Mouse (Mus musculus): ENCODE results near the gene Rb1. TPM values are rescaled to one million over a fixed set of nuclear protein-coding genes. Genes with fewer than 3 reads are reported as not detected.

Gene Rb1
- polyA plus RNA-seq (2017; shearing (Covaris generic)) = 48.6 TPM

DNA sequence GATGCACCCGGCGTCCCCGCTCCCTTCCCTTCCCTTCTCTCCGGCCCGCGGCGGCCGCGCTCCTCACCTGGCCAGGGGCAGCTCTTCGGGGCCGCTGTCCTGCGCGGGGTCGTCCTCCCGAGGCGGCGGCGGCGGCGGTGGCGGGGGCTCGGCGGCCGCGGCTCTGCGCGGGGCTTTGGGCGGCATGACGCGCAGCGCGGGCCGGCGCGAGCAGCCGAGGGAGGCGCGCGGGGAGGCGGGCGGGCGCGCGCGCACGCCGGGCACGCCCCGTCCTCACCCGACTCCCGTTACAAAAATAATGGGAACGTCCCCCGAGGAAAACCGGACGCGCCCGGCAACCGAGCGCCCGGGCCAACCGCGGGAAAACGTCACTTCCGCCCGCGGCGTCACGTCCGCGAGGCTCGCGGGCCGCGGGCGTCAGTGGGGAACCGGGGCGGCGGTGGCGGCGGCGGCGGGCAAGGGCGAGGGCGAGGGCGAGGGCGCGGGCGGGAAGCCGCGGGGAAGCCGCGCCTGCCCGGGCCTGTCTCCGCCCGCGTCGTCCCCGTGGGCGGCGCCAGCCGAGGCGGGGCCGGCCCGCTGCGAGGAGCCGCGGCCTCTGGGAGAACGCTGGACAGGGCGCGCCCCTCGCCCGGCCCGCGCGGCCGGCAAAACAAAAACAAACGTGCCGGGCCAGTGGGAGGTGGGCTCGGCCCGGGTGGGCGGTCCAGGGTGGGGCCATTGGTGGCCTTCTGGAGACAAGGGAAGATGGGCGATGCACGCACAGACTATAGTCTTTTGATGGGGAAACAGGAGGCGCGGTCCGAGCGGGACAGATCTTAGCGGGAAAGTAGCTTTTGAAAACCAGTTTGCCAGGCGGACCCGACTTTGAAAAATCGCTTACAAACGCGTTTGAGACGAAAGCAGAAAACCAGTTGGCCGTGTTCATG is at the start of gene Rb1:
Gene Rb1 (minus strand): TSS at position 367 of the 926 bp plus-strand sequence.

DNA sequence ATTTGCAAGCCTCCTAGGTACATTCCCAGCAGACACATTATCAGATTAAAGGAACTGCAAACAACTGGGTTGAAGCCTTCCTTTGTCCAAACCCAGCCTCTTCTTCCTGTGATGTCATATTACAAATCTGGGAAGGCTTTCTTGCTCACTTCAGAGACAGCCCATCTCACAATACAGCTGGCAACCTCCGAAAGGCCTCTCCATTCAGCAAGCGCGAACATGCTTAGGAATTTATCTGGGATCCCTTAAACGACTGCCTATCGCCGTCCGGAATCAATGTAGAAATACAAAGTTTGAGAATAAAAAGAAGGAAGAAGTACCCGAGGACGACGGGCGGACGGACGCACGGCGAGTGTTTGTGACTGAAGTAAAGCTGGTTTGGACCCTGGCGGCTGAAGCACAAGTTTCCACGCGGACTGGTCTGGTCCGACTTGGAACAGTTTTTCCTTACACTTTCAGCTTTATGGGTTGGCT is 87.7 kb downstream of the Rb1 start, which contains the start of gene Lpar6:
Gene Lpar6 (plus strand): TSS at position 48 of the 474 bp plus-strand sequence.

Other genes starting within 250 kb of the Rb1 start
- gene Rcbtb2, start 202.8 kb downstream of the Rb1 start, polyA plus RNA-seq (2017; shearing (Covaris generic)) = 78.9 TPM
- 25.3 TPM for gene Lpar6, start 87.9 kb downstream of the Rb1 start, polyA plus RNA-seq (2017; shearing (Covaris generic))
- 1,592 TPM for gene Itm2b, start 59.5 kb upstream of the Rb1 start, polyA plus RNA-seq (2017; shearing (Covaris generic))
- 64.7 TPM for gene Med4, start 184.2 kb upstream of the Rb1 start, polyA plus RNA-seq (2017; shearing (Covaris generic))
- 79.5 TPM for gene Sucla2, start 199.5 kb upstream of the Rb1 start, polyA plus RNA-seq (2017; shearing (Covaris generic))
- gene Nudt15, start 222.4 kb upstream of the Rb1 start, polyA plus RNA-seq (2017; shearing (Covaris generic)) = 4.5 TPM